Mouse (Mus musculus): Measurements from ENCODE around the gene Mfsd11. TPM values are rescaled to one million over a fixed set of nuclear protein-coding genes. Genes with fewer than 3 reads are reported as not detected.
"Not testable (repeated sequence)": the region's sequence is repeated elsewhere in the genome, so short reads cannot be mapped to it uniquely, and the experiment has no call there.

The Mfsd11 gene
- total RNA-seq, 1 experiment, result 26.5 TPM

DNA sequence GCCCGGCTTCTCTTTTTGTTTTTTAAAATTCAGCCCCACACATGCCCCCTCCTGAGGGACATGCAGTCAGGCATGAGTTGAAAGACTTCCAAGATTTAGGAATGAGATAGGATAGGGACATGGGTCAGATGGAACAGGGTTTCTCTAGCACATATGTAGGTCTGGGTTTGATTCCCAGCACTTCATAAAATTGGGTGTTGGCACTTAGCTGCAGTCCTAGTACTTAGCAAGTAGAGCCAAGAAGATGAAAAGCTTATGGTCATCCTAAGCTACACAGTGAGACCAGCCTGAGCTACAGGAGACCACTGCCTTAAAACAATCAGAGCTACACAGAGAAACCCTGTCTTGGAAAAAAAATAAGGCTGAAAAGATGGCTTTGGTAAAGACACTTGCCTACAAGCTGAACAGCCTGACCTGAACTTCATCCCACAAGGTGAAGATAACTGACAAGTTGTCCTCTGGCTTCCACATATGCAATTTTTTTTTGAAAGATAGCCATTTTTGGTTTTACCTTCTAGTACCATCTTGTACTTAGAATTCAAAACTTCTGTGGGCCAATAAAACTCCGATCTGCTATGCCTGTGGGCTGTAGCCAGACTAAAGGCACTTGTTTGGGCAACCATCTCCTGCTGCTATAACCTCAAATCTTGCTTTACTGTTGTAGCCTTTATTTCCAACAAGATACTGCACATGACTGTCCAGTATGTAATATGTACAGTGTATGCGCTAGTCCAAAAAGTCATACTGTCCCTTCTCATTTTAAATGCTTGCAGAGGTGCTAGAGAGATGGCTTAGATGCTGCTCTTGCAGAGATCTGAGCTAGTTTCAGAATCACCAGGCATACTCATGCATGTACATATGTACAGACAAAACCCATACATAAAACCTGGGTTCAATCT lies 4.8 kb upstream of the Mfsd11 start:
- Histone ChIP-seq H3K27ac (ENCODE audit: insufficient read depth, low read depth, low read length, poor library complexity, severe bottlenecking) (no peak overlapping the region), H3K36me3 (ENCODE audit: control insufficient read depth, insufficient read depth, low read length, poor library complexity, severe bottlenecking) (peaks cover 25% of the 10 kb centered on the region), H3K4me3 (ENCODE audit: insufficient read depth in 1 of 2, low read depth in 1 of 2, low read length in 2 of 2, poor library complexity in 1 of 2, severe bottlenecking in 1 of 2) (no peak overlapping the region), H3K9ac (ENCODE audit: insufficient read depth, low read depth, low read length, poor library complexity, severe bottlenecking) (no peak overlapping the region), H3K9me3 (ENCODE audit: control insufficient read depth, insufficient read depth, low read depth, low read length) (no peaks in the 10 kb centered on the region), H3K4me1 (ENCODE audit: control insufficient read depth in 2 of 2, insufficient read depth in 2 of 2, low read length in 2 of 2, poor library complexity in 1 of 2) (no peaks in the 10 kb centered on the region)
- DNase-seq (ENCODE audit: low read depth, low spot score), result no peak
- in situ Hi-C loops (cut with MboI; ENCODE audit: low sequenced_read_pairs in 2 of 2, unreplicated experiment in 2 of 2), result no loop called here
- TF ChIP-seq MAFK (IDR thresholded peaks at IDR 0.05; ENCODE audit: insufficient read depth, low read depth, low read length) (no peak), HCFC1 (IDR thresholded peaks at IDR 0.05; ENCODE audit: borderline replicate concordance, insufficient read depth, low read length) (no peak), CHD2 (IDR thresholded peaks at IDR 0.05; ENCODE audit: low read depth, low read length) (no peak; the same call in 1 of the 2 replicates), ZNF384 (IDR thresholded peaks at IDR 0.05; ENCODE audit: low read depth, low read length) (no peak), ZC3H11A (IDR thresholded peaks at IDR 0.05; ENCODE audit: borderline replicate concordance, low read depth, low read length) (no peak)

DNA sequence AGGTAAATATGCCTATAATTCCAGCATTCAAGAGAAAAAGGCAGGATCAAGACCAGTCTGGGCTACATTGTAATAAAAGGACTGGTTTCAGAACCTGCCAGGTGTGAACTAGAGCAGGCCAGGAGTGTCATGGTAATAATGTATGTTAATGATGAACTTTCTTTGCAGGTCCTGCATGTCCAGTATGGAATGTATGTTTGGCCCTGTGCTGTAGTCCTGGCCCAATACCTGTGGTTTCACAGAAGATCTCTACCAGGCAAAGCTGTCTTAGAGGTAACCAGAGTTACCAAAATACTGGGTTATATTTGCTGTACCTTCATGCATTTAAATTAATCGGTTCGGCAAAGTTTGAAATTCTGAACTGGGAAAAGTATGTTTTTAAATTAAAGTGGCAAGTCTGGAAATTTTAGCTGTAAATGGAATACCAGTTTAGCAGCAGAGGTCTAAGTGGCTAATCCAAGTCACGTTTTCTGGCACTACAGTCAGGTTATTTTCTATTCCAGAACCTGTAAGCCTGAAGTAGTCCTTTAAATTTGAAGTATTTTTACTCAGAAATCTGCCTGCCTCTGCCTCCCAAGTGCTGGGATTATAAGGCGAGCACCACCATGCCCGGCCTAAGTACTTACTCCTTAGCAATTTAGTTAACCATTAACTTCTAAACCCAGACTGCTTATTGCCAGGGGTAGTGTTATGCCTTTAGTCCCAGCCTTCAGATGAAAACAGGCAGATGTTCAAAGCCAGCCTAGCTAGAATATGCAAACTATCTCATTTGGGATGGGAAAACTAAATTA lies 4.0 kb upstream of the Mfsd11 start:
- in situ Hi-C loops (cut with MboI; ENCODE audit: low sequenced_read_pairs in 2 of 2, unreplicated experiment in 2 of 2), result no loop called here
- no peak for DNase-seq (ENCODE audit: low read depth, low spot score)
- no peaks in the 10 kb centered on the region for H3K4me1 ChIP-seq (ENCODE audit: control insufficient read depth in 2 of 2, insufficient read depth in 2 of 2, low read length in 2 of 2, poor library complexity in 1 of 2)
- no peak overlapping the region for H3K27ac ChIP-seq (ENCODE audit: insufficient read depth, low read depth, low read length, poor library complexity, severe bottlenecking)
- TF ChIP-seq ZC3H11A (IDR thresholded peaks at IDR 0.05; ENCODE audit: borderline replicate concordance, low read depth, low read length) (no peak), CHD2 (IDR thresholded peaks at IDR 0.05; ENCODE audit: low read depth, low read length) (peak; percentile 71), HCFC1 (IDR thresholded peaks at IDR 0.05; ENCODE audit: borderline replicate concordance, insufficient read depth, low read length) (no peak)
- H3K36me3 ChIP-seq (ENCODE audit: control insufficient read depth, insufficient read depth, low read length, poor library complexity, severe bottlenecking), result peaks cover 27% of the 10 kb centered on the region
- no peak overlapping the region for H3K9ac ChIP-seq (ENCODE audit: insufficient read depth, low read depth, low read length, poor library complexity, severe bottlenecking)
- H3K9me3 ChIP-seq (ENCODE audit: control insufficient read depth, insufficient read depth, low read depth, low read length), result no peaks in the 10 kb centered on the region
- no peak overlapping the region for H3K4me3 ChIP-seq (ENCODE audit: insufficient read depth in 1 of 2, low read depth in 1 of 2, low read length in 2 of 2, poor library complexity in 1 of 2, severe bottlenecking in 1 of 2)

DNA sequence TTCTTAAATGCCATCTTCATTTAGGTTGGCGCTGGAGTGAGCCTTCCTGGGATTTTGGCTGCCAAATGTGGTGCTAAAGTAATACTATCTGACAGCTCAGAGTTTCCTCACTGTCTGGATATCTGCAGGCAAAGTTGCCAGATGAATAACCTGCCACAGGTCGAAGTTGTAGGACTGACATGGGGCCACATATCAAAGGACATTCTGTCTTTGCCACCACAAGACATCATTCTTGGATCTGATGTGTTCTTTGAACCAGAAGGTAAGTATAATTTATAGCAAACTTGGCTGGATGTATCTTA lies 3.4 kb upstream of the Mfsd11 start:
- H3K9me3 ChIP-seq (ENCODE audit: control insufficient read depth, insufficient read depth, low read depth, low read length); H3K4me3 ChIP-seq (ENCODE audit: insufficient read depth in 1 of 2, low read depth in 1 of 2, low read length in 2 of 2, poor library complexity in 1 of 2, severe bottlenecking in 1 of 2); DNase-seq (ENCODE audit: low read depth, low spot score); H3K27ac ChIP-seq (ENCODE audit: insufficient read depth, low read depth, low read length, poor library complexity, severe bottlenecking); in situ Hi-C loops (cut with MboI; ENCODE audit: low sequenced_read_pairs in 2 of 2, unreplicated experiment in 2 of 2); H3K4me1 ChIP-seq (ENCODE audit: control insufficient read depth in 2 of 2, insufficient read depth in 2 of 2, low read length in 2 of 2, poor library complexity in 1 of 2); H3K9ac ChIP-seq (ENCODE audit: insufficient read depth, low read depth, low read length, poor library complexity, severe bottlenecking): not testable (repeated sequence)
- H3K36me3 ChIP-seq (ENCODE audit: control insufficient read depth, insufficient read depth, low read length, poor library complexity, severe bottlenecking), result peaks cover 27% of the 10 kb centered on the region
- TF ChIP-seq CHD2 (IDR thresholded peaks at IDR 0.05; ENCODE audit: low read depth, low read length), result peak; percentile 27; the same call in 1 of the 2 replicates

DNA sequence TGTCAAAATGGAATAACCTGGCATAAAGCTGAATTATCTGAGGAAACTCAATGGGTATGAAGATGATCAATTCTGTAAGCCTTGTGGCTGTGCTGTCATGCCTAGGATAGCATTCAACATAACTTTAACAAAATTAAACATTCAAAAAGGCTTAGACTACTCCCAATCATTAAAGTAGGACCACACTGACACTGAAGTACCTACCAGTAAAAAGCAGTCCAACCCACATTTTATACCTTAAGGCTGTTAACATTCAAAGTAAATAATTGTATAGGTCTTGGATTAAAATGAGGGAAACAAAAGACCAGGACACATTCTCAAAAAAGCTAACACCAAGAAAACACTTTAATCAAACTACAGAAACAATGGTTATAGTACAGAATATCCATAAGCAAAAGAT lies 2.7 kb upstream of the Mfsd11 start:
- DNase-seq (ENCODE audit: low read depth, low spot score), result no peak
- Histone ChIP-seq H3K36me3 (ENCODE audit: control insufficient read depth, insufficient read depth, low read length, poor library complexity, severe bottlenecking) (peaks cover 27% of the 10 kb centered on the region), H3K9ac (ENCODE audit: insufficient read depth, low read depth, low read length, poor library complexity, severe bottlenecking) (no peak overlapping the region), H3K9me3 (ENCODE audit: control insufficient read depth, insufficient read depth, low read depth, low read length) (no peaks in the 10 kb centered on the region), H3K4me1 (ENCODE audit: control insufficient read depth in 2 of 2, insufficient read depth in 2 of 2, low read length in 2 of 2, poor library complexity in 1 of 2) (no peaks in the 10 kb centered on the region), H3K4me3 (ENCODE audit: insufficient read depth in 1 of 2, low read depth in 1 of 2, low read length in 2 of 2, poor library complexity in 1 of 2, severe bottlenecking in 1 of 2) (no peak overlapping the region), H3K27ac (ENCODE audit: insufficient read depth, low read depth, low read length, poor library complexity, severe bottlenecking) (no peak overlapping the region)
- in situ Hi-C loops (cut with MboI; ENCODE audit: low sequenced_read_pairs in 2 of 2, unreplicated experiment in 2 of 2), result no loop called here
- TF ChIP-seq MAFK (IDR thresholded peaks at IDR 0.05; ENCODE audit: insufficient read depth, low read depth, low read length), result no peak
- TF ChIP-seq HCFC1 (IDR thresholded peaks at IDR 0.05; ENCODE audit: borderline replicate concordance, insufficient read depth, low read length), result no peak
- no peak for TF ChIP-seq ZC3H11A (IDR thresholded peaks at IDR 0.05; ENCODE audit: borderline replicate concordance, low read depth, low read length)
- TF ChIP-seq CHD2 (IDR thresholded peaks at IDR 0.05; ENCODE audit: low read depth, low read length), result no peak
- TF ChIP-seq ZNF384 (IDR thresholded peaks at IDR 0.05; ENCODE audit: low read depth, low read length), result no peak
